In genomic region chr2:109725261-109725660, GRCm38 (mm10) we compare ENCODE assay signal across 8 mouse cellular contexts. TPM values are rescaled to one million over a fixed set of nuclear protein-coding genes. Genes with fewer than 3 reads are reported as not detected.
"Had no signal": no experiment of that assay in that cellular context is flagged by ENCODE, and none has a peak within 500 bp of the region (broad histone marks: within the 10 kb centered on the region; RNA-seq: fewer than 3 reads in every experiment).

No protein-coding gene starts in this region.

- DNase-seq: kidney, adult 18-20 months; kidney, postnatal 10 days; layer of hippocampus, postnatal 36 days; lung, embryonic 14.5 days; thymus, adult 18-20 months; thymus, postnatal 36 days had no signal

RNA-seq across cellular contexts. Expression of gene Bdnf, which starts 50.8 kb away (rescaled TPM):
- total RNA-seq: monocyte, adult 5-6 weeks; neutrophil, adult 5-6 weeks had no signal
